Mouse (Mus musculus) embryo, embryonic 10 days (tissue): ENCODE measurements around the gene Psap.

Source experiments
- DNase-seq: peaks from one replicate; pipeline ENCODE4 v3.0.0-alpha.2; 2015; ENCODE audit warnings: low spot score

The Psap gene

GRCm38 (mm10) chr10:60265252-60265651 is 12.2 kb upstream of the Psap start:
- no peak for DNase-seq

DNA sequence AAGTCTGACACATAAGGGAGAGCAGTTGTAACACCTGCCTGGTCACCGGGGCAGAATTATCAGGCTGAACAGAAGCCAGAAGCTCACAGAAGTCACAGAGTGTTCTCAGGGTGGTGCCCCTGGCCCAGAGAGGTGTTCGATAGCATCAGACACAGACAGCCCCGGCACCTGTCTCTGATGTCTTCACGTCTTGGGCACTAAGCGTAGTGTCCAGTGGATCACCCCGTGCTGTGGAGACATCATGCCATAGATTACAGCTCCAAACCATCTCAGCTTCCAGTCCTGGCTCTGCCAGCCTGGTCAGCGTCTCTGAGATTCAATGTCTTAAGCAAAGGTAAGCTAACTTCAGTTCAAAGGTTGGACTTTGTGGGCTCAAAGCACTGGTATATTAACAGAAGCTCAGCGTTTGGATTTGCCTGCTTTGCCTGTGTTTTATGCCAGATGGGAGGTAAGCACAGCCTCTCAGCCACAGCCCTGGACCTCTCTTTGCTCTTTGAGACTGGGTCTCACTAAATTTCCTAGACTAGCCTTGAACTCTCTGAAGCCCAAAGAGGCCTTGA is 10.5 kb upstream of the Psap start:
- DNase-seq: no peak

- DNase-seq: no peak
Measured at GRCm38 (mm10) chr10:60268738-60269137, 8.7 kb upstream of the Psap start.

GRCm38 (mm10) chr10:60269141-60270064 is 8.0 kb upstream of the Psap start:
- no peak for DNase-seq

- no peak for DNase-seq
Measured at GRCm38 (mm10) chr10:60271015-60271414, 6.4 kb upstream of the Psap start.

DNA sequence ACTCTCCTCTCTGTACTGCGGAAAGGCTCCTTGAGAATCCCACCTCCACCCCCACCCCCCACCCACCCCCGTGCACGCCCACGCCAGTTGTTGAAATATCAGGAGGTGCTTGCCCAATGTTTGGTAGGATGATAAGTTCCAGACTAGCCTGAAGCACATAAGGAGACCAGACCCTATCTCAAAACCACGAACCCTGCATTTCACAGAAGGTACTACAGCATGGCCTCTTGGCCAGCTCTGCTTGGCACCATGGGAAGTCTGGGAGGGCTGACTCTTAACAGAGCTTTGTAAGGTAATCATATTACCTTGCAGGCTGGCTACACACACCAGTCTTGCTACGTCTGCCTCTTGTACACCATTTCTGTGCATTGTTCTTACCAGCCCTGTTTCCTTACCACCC is 5.2 kb upstream of the Psap start:
- DNase-seq: no peak

DNA sequence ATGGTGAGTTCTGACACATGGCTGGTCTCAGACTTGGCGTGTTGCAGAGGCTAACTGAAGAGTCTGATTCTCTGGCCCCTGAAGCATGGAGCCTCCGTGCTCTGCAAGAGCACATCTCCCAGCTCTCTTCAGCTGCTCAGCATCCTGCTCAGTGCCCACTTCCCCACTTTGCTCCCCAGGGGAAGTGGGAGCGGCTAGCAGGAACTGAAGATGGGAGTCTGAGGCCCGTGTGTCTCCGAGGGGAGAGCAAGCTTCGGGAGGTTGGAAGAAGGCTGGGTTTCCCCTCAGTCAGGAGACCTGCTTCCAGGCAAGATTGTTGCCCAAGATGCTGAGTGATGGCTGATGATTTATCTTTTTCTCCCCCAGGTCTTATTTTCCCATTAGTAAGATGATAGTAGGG is 4.0 kb upstream of the Psap start:
- no peak for DNase-seq

GRCm38 (mm10) chr10:60278006-60278399 is 576 bp downstream of the Psap start:
- DNase-seq: no peak

GRCm38 (mm10) chr10:60278786-60279185 is 1.4 kb downstream of the Psap start:
- no peak for DNase-seq

GRCm38 (mm10) chr10:60279290-60279940 is 2.0 kb downstream of the Psap start:
- DNase-seq: no peak

DNA sequence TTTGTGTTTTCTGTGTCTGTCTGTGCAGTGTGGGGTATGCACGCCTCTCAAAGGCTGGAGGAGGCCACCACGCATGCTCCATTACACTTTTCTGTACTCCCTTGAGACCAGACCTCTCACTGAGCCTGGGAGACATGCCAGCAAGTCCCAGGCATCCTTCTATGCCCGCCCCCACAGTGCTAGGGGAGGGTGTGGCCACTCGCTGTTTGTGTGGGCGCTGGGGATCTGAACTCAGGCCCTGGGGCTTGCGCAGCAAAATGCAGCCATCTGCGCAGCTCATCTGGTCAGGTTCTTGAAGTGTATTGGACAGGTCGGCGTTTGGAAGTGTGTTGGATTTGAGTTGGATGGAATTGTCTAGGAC is 2.5 kb downstream of the Psap start:
- no peak for DNase-seq

- no peak for DNase-seq
Measured at GRCm38 (mm10) chr10:60280353-60280752, 2.9 kb downstream of the Psap start.

GRCm38 (mm10) chr10:60281571-60282050 is 4.2 kb downstream of the Psap start:
- no peak for DNase-seq

- DNase-seq: no peak
Measured at GRCm38 (mm10) chr10:60282116-60283014, 4.9 kb downstream of the Psap start.

DNA sequence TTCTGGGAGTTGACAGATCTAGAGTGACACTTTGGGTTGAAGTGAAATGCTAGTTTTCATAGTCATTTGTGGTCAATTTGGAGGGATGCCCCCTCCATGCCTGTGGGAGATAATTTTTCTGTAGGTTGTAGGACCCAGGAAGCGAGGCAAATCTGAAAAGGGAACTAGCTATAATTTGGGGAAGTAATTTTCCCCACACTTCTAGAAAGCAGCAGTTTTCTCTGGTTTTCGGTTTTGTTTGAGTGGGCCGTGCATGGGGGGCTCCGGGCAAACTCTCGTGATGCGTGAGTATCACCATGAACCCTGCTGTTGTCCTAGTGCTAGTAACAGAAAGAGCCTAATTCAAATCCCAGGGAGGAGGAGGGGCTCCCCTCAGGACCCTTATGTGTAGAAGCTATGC is 6.8 kb downstream of the Psap start:
- DNase-seq: no peak

GRCm38 (mm10) chr10:60284676-60285111 is 7.3 kb downstream of the Psap start:
- DNase-seq: no peak

DNA sequence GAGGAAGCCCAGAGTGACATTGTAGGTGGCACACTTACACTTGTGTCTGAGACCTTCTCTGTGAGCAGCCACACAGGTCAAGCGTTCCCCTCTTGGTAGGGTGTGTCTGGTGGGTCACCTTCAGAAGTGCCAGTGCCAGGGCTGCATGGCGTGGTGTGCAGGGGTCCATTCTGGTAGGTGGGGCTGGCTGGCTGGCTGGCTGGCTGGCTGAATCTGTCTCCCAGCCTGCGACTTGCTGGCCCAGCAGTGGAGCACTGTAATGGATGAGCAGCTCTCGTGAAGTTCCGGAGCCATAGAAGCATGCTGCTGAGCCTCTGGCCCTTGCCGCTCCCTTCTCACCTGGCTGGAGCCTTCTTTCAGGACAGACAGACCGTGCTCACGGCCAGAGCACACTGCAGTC is 7.8 kb downstream of the Psap start:
- no peak for DNase-seq

GRCm38 (mm10) chr10:60285676-60286372 is 8.4 kb downstream of the Psap start:
- peak; percentile 83 for DNase-seq

GRCm38 (mm10) chr10:60286546-60286945 is 9.1 kb downstream of the Psap start:
- no peak for DNase-seq

- DNase-seq: no peak
Measured at GRCm38 (mm10) chr10:60287161-60287560, 9.7 kb downstream of the Psap start.

- DNase-seq: no peak
Measured at GRCm38 (mm10) chr10:60287726-60288125, 10.3 kb downstream of the Psap start.
